Mouse (Mus musculus) brain, embryonic 14.5 days (tissue): ENCODE results near the gene Csad.
"Not testable (repeated sequence)": the region's sequence is repeated elsewhere in the genome, so short reads cannot be mapped to it uniquely, and the experiment has no call there.

Experiments used
- CTCF ChIP-seq: fragments of 200-500 bp; IDR thresholded peaks from 2 replicates; pipeline ENCODE4 v1.5.1; 2012; ENCODE audit warnings: inconsistent platforms, mild to moderate bottlenecking, moderate library complexity, borderline replicate concordance; ENCODE audit not compliant: insufficient read depth, insufficient read length; ENCODE audit errors: extremely low read depth
- POLR2A ChIP-seq: fragments of 200-500 bp; IDR thresholded peaks from 2 replicates; pipeline ENCODE4 v1.6.1; 2012; ENCODE audit warnings: mild to moderate bottlenecking, inconsistent platforms, borderline replicate concordance; ENCODE audit not compliant: poor library complexity, insufficient read depth, insufficient read length, severe bottlenecking; ENCODE audit errors: extremely low read depth

- not testable (repeated sequence) for TF ChIP-seq CTCF, POLR2A
Observed at GRCm38 (mm10) chr15:102155006-102155405, 49.5 kb downstream of the Csad start.
